26 mouse cellular contexts compared by ENCODE assay signal in the genomic region with DNA sequence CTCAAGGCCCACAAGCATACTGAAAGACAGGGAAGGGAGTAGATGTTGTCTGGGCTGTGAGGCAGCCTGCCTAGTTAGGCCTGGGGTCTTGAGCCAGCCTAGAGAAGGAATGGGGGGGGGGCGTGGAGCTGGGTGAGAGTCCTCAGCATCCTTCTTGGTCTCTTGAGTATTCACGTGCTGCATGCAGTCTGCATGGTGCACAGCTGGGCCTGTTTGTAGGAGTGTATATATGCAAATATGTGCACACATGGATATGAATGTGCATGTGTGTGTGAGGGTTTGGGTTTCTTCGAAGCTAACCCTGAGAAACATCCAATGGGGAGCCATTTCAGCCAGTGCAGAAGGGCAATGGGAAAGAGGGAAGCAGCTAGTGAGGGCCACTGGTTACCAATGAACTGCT. TPM values are rescaled to one million over a fixed set of nuclear protein-coding genes. Genes with fewer than 3 reads are reported as not detected.
"Had no signal": no experiment of that assay in that cellular context is flagged by ENCODE, and none has a peak within 500 bp of the region (broad histone marks: within the 10 kb centered on the region; RNA-seq: fewer than 3 reads in every experiment).

No protein-coding gene starts in this region.

- ATAC-seq: intestine, postnatal 0 days; lung, postnatal 0 days had no signal

- H3K9ac ChIP-seq: limb, embryonic 13.5 days; liver, embryonic 13.5 days; lung, embryonic 14.5 days; stomach, embryonic 15.5 days had no signal

- H3K27ac ChIP-seq: kidney, postnatal 0 days; layer of hippocampus, adult 2 months; limb, embryonic 10.5 days; limb, embryonic 13.5 days; liver, embryonic 13.5 days; stomach, embryonic 15.5 days had no signal

- H3K27me3 ChIP-seq: stomach, embryonic 15.5 days had no signal

- DNase-seq: kidney, adult 2 months; kidney, postnatal 25 days; layer of hippocampus, adult 9-11 months; liver; liver, embryonic 13.5 days; lung, embryonic 14.5 days; right cerebral cortex, postnatal 14 days; right cerebral cortex, postnatal 4 days; thymus, postnatal 25 days had no signal

- H3K36me3 ChIP-seq: limb, embryonic 10.5 days; limb, embryonic 13.5 days; liver, embryonic 13.5 days; stomach, embryonic 15.5 days had no signal

- H3K9me3 ChIP-seq: limb, embryonic 10.5 days; limb, embryonic 13.5 days; liver, embryonic 13.5 days; stomach, embryonic 15.5 days had no signal

- H3K4me1 ChIP-seq: liver, embryonic 13.5 days; stomach, embryonic 15.5 days had no signal

- H3K4me3 ChIP-seq: layer of hippocampus, adult 2 months; limb, embryonic 10.5 days; limb, embryonic 13.5 days; liver, embryonic 13.5 days; stomach, embryonic 15.5 days had no signal

- H3K4me2 ChIP-seq: limb, embryonic 13.5 days; liver, embryonic 13.5 days; lung, embryonic 14.5 days; stomach, embryonic 15.5 days had no signal

RNA-seq across cellular contexts. Expression of gene Syndig1l, which starts 22.6 kb away (rescaled TPM):
- total RNA-seq: megakaryocyte, adult 5-6 weeks; neutrophil, adult 5-6 weeks had no signal
- polyA plus RNA-seq: kidney, adult 2 months; kidney, embryonic 14.5 days; kidney, postnatal 0 days; limb, embryonic 10.5 days; limb, embryonic 13.5 days; lung, embryonic 14.5 days; lung, postnatal 0 days had no signal

RNA-seq across cellular contexts. Expression of gene Vrtn, which starts 35.2 kb away (rescaled TPM):
- total RNA-seq: layer of hippocampus, adult 2 months; layer of hippocampus, postnatal 25 days; left cerebral cortex, adult 18-20 months; megakaryocyte, adult 5-6 weeks; neutrophil, adult 5-6 weeks had no signal
- polyA plus RNA-seq: intestine, embryonic 14.5 days; intestine, postnatal 0 days; kidney, adult 2 months; kidney, embryonic 14.5 days; kidney, postnatal 0 days; large intestine, adult 2 months; limb, embryonic 10.5 days; liver, embryonic 13.5 days; liver, embryonic 16.5 days; lung, embryonic 14.5 days; lung, postnatal 0 days; macrophage; neural tube, embryonic 11.5 days; stomach, embryonic 15.5 days had no signal
